Mouse (Mus musculus) bone marrow, adult 2 months (tissue): ENCODE measurements around the gene Zdhhc20. TPM values are rescaled to one million over a fixed set of nuclear protein-coding genes. Genes with fewer than 3 reads are reported as not detected.
A peak's percentile ranks its signal among the peaks of the same experiment; 100 is the strongest.
"Not testable (repeated sequence)": the region's sequence is repeated elsewhere in the genome, so short reads cannot be mapped to it uniquely, and the experiment has no call there.

Source experiments
- H3K27ac ChIP-seq: fragments of 200-500 bp; 2 replicates; pipeline ENCODE4 v1.5.1; 2012; ENCODE audit warnings: low read depth, mild to moderate bottlenecking, control low read depth, inconsistent platforms, low read length; ENCODE audit not compliant: control insufficient read depth, poor library complexity, insufficient read depth
- H3K4me1 ChIP-seq: fragments of 200-500 bp; 2 replicates; pipeline ENCODE4 v1.6.1; 2011; ENCODE audit warnings: low read length; ENCODE audit not compliant: control insufficient read depth, insufficient read depth
- H3K4me3 ChIP-seq: fragments of 200-500 bp; replicated peaks from 2 replicates; pipeline ENCODE3; 2011; ENCODE audit warnings: mild to moderate bottlenecking, low read depth, low read length, control low read depth; ENCODE audit not compliant: control insufficient read depth
- CTCF ChIP-seq: fragments of 200-500 bp; IDR thresholded peaks from 2 replicates; pipeline ENCODE4 v1.5.1; 2011; ENCODE audit warnings: low read length, control low read depth; ENCODE audit not compliant: control insufficient read depth, insufficient read depth
- POLR2A ChIP-seq: fragments of 200-500 bp; IDR thresholded peaks from 2 replicates; pipeline ENCODE4 v1.6.1; 2011; ENCODE audit warnings: low read depth, mild to moderate bottlenecking, control low read depth, low read length, borderline replicate concordance; ENCODE audit not compliant: control insufficient read depth
- WGBS: fragments of 180-500 bp; shearing (Covaris S2); methylation state at CpG from one replicate; pipeline ENCODE4 v1.1.7; 2018; 5-methylcytosine and 5-hydroxymethylcytosine counted together
- polyA plus RNA-seq: library from polyadenylated mRNA; stranded (reverse); fragments of >200 nt; gene quantifications from 2 replicates; pipeline ENCODE4 v1.2.4, GENCODE M21; 2011; ENCODE audit warnings: low replicate concordance; ENCODE audit not compliant: missing spikeins, insufficient read depth, insufficient read length

Zdhhc20 gene
- polyA plus RNA-seq, 1 experiment: 9.3 TPM

GRCm38 (mm10) chr14:57881793-57882192 is 8.3 kb downstream of the Zdhhc20 start:
- Histone ChIP-seq H3K4me1 (peaks cover 2% of the 10 kb centered on the region; the same call in 1 of the 2 replicates), H3K27ac (no peak overlapping the region), H3K4me3 (no peak overlapping the region)
- TF ChIP-seq CTCF: peak; percentile 13; the same call in 1 of the 2 replicates
- TF ChIP-seq POLR2A: no peak
- WGBS: 44% methylated on average over 4 of the region's 4 CpGs

DNA sequence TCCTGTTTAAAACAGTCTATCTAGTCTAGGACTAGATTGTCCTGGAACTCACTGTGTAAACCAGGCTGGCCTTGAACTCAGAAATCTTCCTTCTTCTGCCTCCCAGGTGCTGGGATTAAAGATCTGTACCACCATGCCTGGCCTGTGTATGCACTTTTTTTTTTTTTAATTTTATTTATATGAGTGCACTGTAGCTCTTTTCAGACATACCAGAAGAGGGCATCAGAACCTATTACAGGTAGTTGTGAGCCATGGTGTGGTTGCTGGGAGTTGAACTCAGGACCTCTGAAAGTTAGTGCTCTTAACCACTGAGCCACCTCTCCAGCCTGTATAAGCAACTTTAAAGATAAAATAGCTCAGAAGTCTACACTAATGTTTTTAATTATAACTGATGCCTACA is 9.0 kb downstream of the Zdhhc20 start:
- peaks cover 2% of the 10 kb centered on the region; the same call in 1 of the 2 replicates for H3K4me1 ChIP-seq
- no peak overlapping the region for H3K4me3 ChIP-seq
- TF ChIP-seq CTCF (no peak), POLR2A (no peak)
- no peak overlapping the region for H3K27ac ChIP-seq

GRCm38 (mm10) chr14:57877921-57878320 is 12.2 kb downstream of the Zdhhc20 start:
- Histone ChIP-seq H3K4me3 (no peak overlapping the region), H3K4me1 (no peaks in the 10 kb centered on the region), H3K27ac (no peak overlapping the region)
- TF ChIP-seq CTCF (no peak), POLR2A (no peak)
- WGBS: 90% methylated on average over 9 of the region's 9 CpGs

GRCm38 (mm10) chr14:57866676-57867276 is 23.3 kb downstream of the Zdhhc20 start:
- TF ChIP-seq POLR2A (no peak), CTCF (no peak)
- WGBS: 83% methylated on average over 3 of the region's 3 CpGs
- Histone ChIP-seq H3K4me1 (peaks cover 1% of the 10 kb centered on the region; the same call in 1 of the 2 replicates), H3K4me3 (no peak overlapping the region), H3K27ac (no peak overlapping the region)

- Histone ChIP-seq H3K4me3 (no peak overlapping the region), H3K27ac (no peak overlapping the region), H3K4me1 (peaks cover 1% of the 10 kb centered on the region; the same call in 1 of the 2 replicates)
- 63% methylated on average over 3 of the region's 3 CpGs for WGBS
- no peak for TF ChIP-seq POLR2A
- no peak for TF ChIP-seq CTCF
Observed at GRCm38 (mm10) chr14:57865256-57865655, 24.8 kb downstream of the Zdhhc20 start.

GRCm38 (mm10) chr14:57863129-57863528 is 26.9 kb downstream of the Zdhhc20 start:
- WGBS: 47% methylated on average over 2 of the region's 2 CpGs
- TF ChIP-seq POLR2A: no peak
- TF ChIP-seq CTCF: no peak
- no peak overlapping the region for H3K4me3 ChIP-seq
- no peaks in the 10 kb centered on the region; the same call in 1 of the 2 replicates for H3K4me1 ChIP-seq
- no peak overlapping the region for H3K27ac ChIP-seq

DNA sequence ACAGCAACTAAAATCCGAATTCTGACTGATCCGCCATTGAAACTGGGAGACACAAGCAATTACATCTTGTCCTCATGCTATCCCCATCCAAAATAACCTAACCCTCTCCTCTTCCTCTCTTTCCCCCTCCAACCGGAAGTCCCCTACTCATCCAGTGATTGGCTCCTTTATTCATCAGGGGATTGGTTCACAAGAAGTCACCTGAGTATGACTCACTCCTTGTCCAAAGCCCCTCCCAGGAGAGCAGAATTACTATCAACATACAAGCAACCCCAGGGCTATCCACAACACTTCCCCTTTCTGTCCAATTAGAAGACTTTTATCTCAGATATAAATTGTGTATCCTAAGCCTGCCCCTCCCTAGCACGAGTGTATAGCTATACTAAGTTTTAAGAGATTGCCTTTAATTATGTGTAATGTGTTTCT is 28.1 kb downstream of the Zdhhc20 start:
- 68% methylated on average over 4 of the region's 4 CpGs for WGBS
- Histone ChIP-seq H3K4me1 (no peaks in the 10 kb centered on the region; the same call in 1 of the 2 replicates), H3K27ac (no peak overlapping the region), H3K4me3 (no peak overlapping the region)
- TF ChIP-seq POLR2A (no peak), CTCF (no peak)

DNA sequence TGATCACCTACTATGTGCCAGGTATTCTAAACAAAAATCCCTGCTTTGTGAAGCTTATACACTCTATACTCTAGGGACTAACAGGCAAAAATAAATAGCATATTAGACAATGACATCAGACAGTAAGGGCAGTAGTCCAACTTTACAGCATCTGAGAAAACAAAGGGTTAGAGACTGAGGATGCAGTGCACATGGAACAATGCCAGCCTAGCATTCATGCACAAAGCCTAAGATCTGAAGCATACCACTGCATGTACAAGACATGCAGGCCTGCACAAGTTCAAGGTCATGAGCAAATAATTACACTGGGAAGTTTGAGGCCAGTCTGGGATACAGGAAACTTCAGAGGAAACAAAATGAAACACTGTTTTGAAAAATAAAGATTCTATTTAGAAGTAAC is 30.6 kb downstream of the Zdhhc20 start:
- TF ChIP-seq CTCF: no peak
- no peak for TF ChIP-seq POLR2A
- Histone ChIP-seq H3K4me1 (no peaks in the 10 kb centered on the region), H3K4me3 (no peak overlapping the region), H3K27ac (no peak overlapping the region)

- 83% methylated on average over 2 of the region's 2 CpGs for WGBS
Observed at GRCm38 (mm10) chr14:57858601-57859000, 31.5 kb downstream of the Zdhhc20 start.

DNA sequence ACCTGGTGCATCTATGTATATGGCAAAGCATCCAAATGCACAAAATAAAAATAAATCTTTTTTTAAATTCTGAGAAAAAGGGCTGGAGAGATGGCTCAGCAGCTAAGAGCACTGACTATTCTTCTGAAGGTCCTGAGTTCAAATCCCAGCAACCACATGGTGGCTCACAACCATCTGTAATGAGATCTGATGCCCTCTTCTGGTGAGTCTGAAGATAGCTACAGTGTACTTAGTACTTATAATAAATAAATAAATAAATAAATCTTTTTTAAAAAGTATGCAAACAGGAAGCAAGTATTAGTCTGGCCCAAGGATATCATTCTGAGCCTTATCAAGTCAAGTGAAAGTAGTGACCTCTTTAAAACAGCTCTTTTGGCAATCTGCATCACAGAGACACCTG is 34.0 kb downstream of the Zdhhc20 start:
- not testable (repeated sequence) for H3K4me3 ChIP-seq, H3K27ac ChIP-seq, H3K4me1 ChIP-seq

More at GRCm38 (mm10) chr14:57858601-57859000, 31.5 kb downstream of the Zdhhc20 start:
- H3K27ac ChIP-seq: no peak overlapping the region
- no peaks in the 10 kb centered on the region for H3K4me1 ChIP-seq
- H3K4me3 ChIP-seq: no peak overlapping the region
- TF ChIP-seq POLR2A: no peak
- no peak for TF ChIP-seq CTCF
